ENCODE assay signal across 1 mouse cellular context in genomic region chr11:95098346-95099095, GRCm38 (mm10).
TF ChIP-seq lines count a peak whose summit lies in the region.

No protein-coding gene starts in this region.

TF ChIP-seq in C2C12, 6 proteins besides CTCF, POLR2A, EP300 and RAD21:
- TF ChIP-seq USF1 (IDR thresholded peaks at IDR 0.05; ENCODE audit: low read depth) (peak; percentile 75), FOSL1 (IDR thresholded peaks at IDR 0.05; ENCODE audit: insufficient read depth, low read length, poor library complexity, severe bottlenecking) (no peak)
